Mouse (Mus musculus): ENCODE measurements around the gene Pcbp3.

Gene Pcbp3

DNA sequence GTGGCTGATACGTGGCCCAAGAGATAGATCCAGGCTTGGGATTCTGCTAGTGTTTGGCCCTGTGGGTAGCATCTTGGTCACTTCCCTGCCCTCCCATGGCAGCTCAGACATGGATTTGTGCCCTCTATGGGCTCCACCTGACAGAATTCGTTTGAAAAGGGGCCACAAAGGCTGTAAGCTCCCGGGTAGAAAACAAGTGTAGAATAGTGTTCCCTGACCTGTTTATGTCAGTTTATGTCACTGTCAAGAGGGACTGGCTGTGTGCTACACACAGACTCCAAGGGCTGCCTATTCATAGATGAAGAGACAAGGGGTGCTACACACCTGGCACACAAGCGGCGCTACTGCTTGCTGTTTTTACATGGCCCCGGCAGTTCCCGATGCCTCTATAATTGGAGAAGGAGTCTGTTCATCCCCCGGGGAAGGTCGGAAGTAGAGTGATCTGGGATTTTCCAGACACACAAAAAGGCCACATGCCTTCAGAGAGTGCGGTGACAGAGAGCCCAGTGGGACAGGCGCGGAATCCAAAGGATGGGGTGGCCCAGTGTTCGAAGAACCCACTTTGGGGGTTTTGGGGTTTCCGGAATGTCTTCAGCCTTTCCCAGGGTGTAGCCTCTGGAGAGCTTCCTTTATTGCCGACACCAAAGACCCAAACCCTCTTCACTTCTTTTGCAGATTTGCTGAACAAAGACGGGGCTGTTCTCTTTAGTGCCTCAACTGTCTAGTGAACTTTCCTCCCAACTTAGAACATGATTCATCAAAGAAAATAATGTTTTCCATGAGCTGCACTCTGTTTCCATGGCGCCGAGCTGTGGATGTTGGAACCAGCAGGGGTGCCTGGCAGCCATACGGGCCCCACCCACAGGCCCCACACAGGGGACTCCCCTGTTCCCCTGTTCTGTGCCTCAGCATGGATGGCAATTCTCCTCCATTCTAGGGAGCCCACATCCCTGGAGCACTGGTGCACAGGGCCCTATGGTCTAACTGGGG lies 231.8 kb downstream of the Pcbp3 start:
- no peak for DNase-seq

DNA sequence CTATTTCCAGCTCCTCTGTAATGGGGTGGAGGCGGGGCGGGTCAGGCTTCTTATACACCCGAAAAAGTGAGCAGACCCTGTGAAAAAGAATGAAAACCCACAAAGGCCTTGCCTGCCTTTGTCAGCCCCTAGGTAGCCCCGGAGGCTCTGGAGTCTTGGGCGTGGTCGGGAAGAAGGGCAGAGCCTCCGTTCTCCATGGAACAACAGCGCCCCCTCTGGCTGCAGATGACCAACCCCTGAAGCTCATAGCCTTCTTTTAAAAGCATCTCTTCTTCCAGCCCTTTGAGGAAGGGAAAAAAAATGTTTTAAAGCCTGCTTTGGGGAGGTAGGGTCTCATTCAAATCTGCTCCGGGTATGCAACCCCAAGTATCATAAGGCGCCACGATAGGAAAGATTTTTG lies 233.3 kb downstream of the Pcbp3 start:
- peak; percentile 79 to 93 for DNase-seq

DNA sequence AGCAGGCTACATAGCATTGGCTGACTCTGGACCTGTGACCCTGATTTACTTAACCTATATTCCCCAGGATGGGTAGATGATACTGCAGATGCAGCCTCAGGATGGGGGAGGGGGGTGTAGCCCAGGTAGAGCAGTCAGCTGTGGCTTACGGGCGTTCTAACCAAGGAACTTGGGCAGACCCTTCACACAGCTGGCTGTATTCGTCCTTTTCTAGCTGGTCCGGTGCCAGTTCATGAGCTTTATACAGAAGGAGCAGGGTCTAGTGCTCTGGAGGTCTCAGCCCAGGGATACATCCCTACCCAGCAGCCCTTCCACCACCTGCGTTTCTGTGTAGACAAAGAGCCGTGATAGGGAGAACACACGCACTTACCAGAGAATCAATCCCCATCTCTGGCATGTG lies 234.4 kb downstream of the Pcbp3 start:
- no peak for DNase-seq

DNA sequence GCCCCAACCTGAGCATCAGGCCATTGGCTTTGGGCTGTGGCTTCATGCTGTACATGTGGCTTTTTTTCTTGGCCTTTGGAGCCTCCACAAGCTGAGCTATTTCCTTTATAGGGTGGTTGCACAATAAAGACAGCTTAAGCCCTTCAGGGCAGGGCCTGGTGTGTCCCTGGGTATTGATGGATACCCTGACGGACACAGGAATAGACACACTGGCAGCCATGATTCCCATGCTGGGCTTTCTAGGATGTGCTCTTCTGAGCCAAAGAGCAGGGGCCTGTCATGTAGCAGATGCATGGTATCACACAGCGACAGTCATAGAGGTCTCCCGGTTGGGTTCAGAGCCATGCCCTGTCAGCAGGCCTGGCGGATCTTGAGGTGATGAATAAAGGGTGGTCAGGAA lies 234.8 kb downstream of the Pcbp3 start:
- no peak for DNase-seq

DNA sequence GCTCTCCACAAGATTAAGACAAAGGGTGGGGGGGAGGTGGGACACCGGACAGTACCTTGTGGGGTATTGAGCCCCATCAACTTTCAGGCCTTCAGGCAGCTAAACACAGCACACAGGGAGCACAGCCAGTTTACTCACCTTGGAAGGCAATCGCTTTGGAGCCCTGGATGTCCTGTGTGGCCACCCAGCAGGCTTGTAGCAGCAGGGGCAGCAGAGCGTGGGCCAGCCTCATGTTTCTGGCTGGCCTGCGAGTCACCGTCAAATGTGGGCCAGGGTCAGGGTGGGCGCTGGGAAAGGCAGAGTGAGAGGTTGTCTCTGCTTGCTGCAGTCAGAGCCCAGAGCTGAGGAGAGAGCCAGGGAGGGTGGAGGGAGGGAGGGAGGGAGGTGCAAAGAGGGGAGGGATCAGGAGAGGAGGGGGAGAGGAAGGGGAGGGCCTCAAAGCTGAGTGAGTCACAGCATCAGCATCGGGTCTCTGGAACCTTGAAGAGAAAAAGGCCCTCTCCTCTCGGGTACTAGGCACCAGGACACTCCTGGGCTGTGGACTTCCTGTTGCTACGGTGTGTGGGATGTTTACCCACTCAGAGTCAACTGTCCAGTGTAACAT lies 235.9 kb downstream of the Pcbp3 start, which contains the start of gene Col6a1:
Gene Col6a1 (minus strand): TSS at position 487 of the 604 bp plus-strand sequence.
- DNase-seq = no peak

DNA sequence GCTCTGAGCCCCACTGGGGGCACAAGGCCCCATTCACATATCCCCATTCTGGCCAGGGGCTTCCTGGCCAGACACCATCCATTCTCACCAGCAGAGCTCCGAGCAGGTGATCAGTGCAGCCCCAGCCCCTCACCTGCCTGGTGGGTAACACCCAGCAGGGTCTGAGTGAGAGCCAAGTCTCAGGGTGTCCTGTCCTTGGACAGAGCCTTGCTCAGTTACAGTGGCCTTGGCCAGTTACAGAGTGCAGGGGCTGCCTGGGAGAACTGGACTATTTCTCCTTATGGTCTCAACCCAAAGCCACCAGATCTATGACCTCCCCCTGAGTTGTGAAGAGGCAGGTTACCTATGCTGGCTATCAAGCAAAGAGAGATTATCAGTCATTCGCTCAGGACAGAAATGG lies 236.6 kb downstream of the Pcbp3 start:
- DNase-seq = no peak

DNA sequence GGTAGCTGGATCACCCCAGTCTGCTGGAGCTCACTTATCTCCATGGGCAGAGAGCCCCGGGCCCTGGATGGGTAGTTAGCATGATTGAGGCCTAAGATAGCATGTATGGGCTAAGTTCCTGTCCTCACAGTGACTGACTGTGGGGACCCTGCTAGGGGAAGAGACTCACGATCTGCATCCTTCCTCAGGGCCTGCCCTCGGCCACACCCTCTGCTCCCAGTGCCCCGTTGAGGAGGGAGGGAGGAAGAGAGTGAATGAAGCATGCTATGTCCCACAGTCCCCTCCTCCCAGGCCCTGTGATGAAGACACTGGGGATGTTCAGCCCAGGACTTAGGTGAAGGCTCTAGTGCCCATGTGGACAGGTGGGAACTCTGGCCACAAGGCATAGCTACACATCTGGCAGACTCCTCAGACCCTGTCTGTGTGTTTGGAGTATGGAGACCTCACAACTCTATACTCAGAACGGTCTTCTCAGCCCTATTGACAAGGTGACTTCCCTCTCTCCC lies 237.4 kb downstream of the Pcbp3 start:
- DNase-seq = no peak

DNA sequence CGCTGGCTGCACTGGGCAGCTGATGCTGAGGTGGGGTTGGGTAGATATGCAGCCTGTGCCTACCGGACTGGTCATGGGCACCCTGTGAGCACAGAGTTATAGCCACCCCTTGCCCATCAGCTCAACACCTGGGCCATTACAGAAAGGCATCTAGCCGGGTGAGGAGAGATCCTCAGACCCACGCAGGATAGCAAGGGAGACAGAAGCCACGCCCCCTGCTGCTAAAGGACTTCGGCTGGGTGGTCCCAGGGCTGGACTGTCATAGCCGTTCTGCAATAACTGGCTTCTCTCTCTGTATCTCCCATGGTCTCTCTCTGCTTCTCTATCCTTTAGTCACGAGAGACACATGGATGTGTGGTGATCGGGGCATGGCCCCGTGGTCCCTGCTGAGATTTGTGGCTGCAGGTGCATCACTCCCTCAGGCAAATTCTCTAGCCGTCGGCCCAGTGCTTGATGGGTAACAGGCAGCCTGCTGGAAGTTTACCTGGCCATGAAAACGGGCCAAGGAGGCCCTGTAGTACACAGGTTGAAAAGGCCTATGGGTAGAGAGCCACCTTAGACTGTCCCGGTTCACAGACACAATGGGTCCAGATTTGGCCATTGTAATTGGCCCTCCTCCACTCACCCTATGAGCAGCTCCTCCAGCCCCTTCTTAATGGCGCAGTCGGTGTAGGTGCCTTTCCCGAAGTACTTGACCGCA lies 238.8 kb downstream of the Pcbp3 start:
- DNase-seq = no peak

- no peak for DNase-seq
Observed at GRCm38 (mm10) chr10:76721746-76722145, 239.9 kb downstream of the Pcbp3 start.

DNA sequence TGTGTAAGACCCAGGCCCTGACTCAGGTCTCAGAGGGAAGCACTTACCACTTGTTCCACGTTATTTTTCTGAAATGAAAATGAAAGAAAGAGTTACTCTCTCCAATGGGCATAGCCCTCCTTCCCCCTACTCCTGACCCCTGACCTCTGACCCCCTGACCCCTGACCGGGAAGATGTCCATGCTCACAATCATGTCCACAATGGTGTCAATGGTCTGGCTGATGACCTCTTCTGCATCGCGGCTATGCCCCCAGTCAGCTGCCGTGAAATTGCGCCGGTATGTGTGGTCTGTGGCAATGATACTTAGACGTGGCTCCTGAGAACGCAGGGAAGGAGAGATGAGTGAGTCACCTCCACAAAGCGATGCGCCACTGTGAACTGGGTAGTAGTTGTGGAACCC lies 240.5 kb downstream of the Pcbp3 start:
- DNase-seq = no peak

DNA sequence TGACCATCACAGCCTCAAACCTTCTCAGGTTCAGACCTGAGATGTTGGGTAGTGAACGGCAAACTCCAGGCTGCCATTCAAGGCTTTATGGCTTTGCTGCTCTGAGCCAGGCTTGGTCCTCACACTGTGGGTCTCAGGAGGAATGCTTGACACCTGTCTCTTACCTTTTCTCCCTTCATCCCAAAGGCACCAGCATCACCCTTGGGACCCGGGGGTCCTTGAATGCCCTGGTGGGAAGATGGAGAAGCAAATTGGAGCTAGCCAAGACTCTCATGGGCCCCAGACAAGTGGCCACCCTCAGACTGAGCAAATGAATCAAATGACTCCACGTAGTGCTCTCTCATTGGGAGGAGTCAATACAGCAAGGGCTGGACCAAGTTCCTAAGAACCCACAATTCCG lies 244.1 kb downstream of the Pcbp3 start:
- no peak for DNase-seq

DNA sequence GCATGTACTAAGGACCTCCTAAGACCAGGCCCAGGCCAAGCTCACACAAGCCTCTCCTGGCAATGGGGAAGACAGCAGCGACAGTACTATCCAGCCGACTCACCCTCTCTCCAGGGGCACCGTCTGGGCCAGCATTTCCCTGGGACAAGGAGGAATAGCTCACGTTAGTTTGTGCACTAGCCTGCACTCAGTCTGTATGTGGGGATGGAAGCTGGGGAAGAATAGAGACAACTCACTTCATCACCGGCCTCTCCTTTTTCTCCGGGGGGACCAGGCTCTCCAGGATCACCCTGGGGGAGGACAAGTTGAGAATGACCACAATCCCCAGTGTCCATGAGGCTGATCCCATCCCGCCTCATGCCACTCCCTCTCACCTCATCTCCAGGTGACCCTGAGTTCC lies 244.7 kb downstream of the Pcbp3 start:
- no peak for DNase-seq

- peak; percentile 26 to 49 for DNase-seq
Observed at GRCm38 (mm10) chr10:76714303-76714702, 247.4 kb downstream of the Pcbp3 start.

DNA sequence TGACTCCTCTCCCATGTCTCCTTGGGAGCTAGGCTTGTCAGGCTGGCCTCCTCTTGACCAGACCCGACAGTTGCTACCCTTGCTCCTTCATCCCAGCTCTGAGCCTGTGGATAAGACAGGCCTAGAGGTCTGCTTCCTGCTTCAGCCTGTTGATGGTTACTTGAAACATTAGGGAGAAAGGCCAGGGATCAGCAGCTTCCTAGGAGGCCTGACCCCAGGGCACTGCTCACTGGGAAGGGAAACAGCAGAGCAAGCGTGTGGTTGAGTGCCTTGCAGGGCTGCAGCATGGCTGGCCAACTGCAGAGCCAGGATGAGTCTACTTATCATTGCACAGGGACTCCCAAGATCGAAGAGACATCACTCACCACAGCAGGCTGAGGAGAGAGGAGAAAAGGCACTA lies 249.2 kb downstream of the Pcbp3 start:
- no peak for DNase-seq
